Mouse (Mus musculus): ENCODE measurements at regions not wholly inside any gene's neighbourhood (a gene's known extent, or its start where the extent isn't known, plus 50 kb on each side); places are given as distances from the start of the nearest gene placed in this dataset.

DNA sequence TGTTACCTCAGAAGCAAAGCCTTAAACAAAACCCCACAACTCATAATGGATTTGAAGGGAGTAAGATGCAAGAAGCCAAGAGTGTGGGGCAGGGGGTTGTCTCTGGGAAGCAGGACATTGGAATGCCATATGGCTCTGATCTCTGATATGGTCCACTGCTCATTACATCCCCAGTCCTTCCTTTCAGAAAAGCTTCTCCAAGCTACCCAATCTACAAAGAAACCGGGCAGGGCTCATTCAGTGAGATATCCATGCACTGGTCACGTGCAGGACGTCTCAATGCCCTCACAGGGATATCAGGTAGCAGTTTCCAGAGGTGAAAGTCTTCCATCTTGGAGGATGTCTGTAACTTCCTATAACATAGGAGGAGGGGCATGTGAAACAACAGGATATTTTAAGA is 61.8 kb upstream of the Aco1 start:
- ChIA-PET CTCF (no interaction called here), POLR2A (no interaction called here)

DNA sequence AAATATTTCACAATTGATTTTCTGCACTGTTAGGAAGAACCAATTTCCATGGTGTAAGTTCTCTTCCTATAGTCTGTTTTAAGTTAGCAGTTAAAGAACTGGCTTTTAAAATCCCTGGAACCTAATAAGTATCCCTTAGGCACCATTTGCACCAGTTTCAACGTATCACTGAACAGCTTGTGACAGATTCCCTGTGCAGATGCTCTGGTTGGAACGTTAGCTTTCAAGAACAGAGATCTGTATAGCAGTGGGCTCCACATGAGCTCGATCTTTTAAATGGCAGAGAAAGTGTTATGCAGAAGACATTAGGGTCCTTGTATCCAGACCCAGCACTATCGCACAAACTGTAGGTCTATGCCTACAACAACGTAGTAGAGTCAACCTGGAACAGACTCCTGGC is 52.6 kb upstream of the Aco1 start:
- ChIA-PET POLR2A (no interaction called here), CTCF (no interaction called here)
